Mouse (Mus musculus) C2C12 (cell line): ENCODE data around the gene B4gat1.

Source experiments
- CEBPB ChIP-seq: IDR thresholded peaks from one replicate; pipeline ENCODE4 v1.6.1; 2011; ENCODE audit warnings: low read depth, mild to moderate bottlenecking, control low read depth, moderate library complexity
- CTCF ChIP-seq: IDR thresholded peaks from one replicate; pipeline ENCODE4 v1.5.1; 2011; ENCODE audit not compliant: control insufficient read depth, insufficient read depth, insufficient read length
- FOSL1 ChIP-seq: IDR thresholded peaks from one replicate; pipeline ENCODE4 v1.8.0; 2011; ENCODE audit warnings: mild to moderate bottlenecking, low read length; ENCODE audit not compliant: poor library complexity, insufficient read depth, severe bottlenecking
- MAX ChIP-seq: IDR thresholded peaks from one replicate; pipeline ENCODE4 v1.6.1; 2011; ENCODE audit warnings: mild to moderate bottlenecking, control low read depth
- MYOD1 ChIP-seq: IDR thresholded peaks from one replicate; pipeline ENCODE4 v1.6.1; 2011; ENCODE audit warnings: low read depth; ENCODE audit not compliant: control insufficient read depth, insufficient read length
- MYOG ChIP-seq: IDR thresholded peaks from one replicate; pipeline ENCODE4 v1.6.1; 2011; ENCODE audit not compliant: control insufficient read depth, insufficient read length; ENCODE audit errors: extremely low read depth
- USF1 ChIP-seq: IDR thresholded peaks from one replicate; pipeline ENCODE4 v1.6.1; 2011; ENCODE audit warnings: low read depth, mild to moderate bottlenecking, control low read depth, moderate library complexity

GRCm38 (mm10) chr19:4990256-4990625 lies 48.4 kb upstream of the B4gat1 start, which contains the start of gene Npas4:
- no peak for TF ChIP-seq CTCF
- no peak for TF ChIP-seq MAX
- no peak for TF ChIP-seq MYOG
- TF ChIP-seq CEBPB = no peak
- TF ChIP-seq MYOD1 = no peak
- no peak for TF ChIP-seq USF1
- TF ChIP-seq FOSL1 = no peak
